Mouse (Mus musculus) erythroblast, embryonic 14.5 days (primary cell): ENCODE results near the gene B3gat2. TPM values are rescaled to one million over a fixed set of nuclear protein-coding genes. Genes with fewer than 3 reads are reported as not detected.

ENCODE experiments used
- H3K27me3 ChIP-seq: 2 replicates; pipeline ENCODE4 v1.6.1; 2012; ENCODE audit warnings: inconsistent platforms; ENCODE audit not compliant: control insufficient read depth
- H3K36me3 ChIP-seq: 2 replicates; pipeline ENCODE4 v1.6.1; 2012; ENCODE audit warnings: mild to moderate bottlenecking, inconsistent platforms; ENCODE audit not compliant: control insufficient read depth
- H3K4me1 ChIP-seq: 2 replicates; pipeline ENCODE4 v1.6.1; 2012; ENCODE audit warnings: inconsistent platforms; ENCODE audit not compliant: control insufficient read depth
- H3K4me3 ChIP-seq: replicated peaks from 2 replicates; pipeline ENCODE3; 2012; ENCODE audit warnings: moderate library complexity, mild to moderate bottlenecking, inconsistent platforms
- H3K9me3 ChIP-seq: 2 replicates; pipeline ENCODE4 v1.6.1; 2012; ENCODE audit warnings: low read length, inconsistent platforms, mixed read lengths; ENCODE audit not compliant: control insufficient read depth
- GATA1 ChIP-seq: IDR thresholded peaks from 2 replicates; pipeline ENCODE4 v1.6.1; 2012; ENCODE audit warnings: low read length, inconsistent platforms, mixed read lengths
- TAL1 ChIP-seq: IDR thresholded peaks from 3 replicates; pipeline ENCODE4 v1.6.1; 2012; ENCODE audit warnings: low read length, inconsistent platforms, mixed read lengths
- polyA plus RNA-seq: library from polyadenylated mRNA; stranded (reverse); fragments of >175 nt; gene quantifications from 2 replicates; pipeline ENCODE4 v1.2.3, GENCODE M21; 2012

The B3gat2 gene
- polyA plus RNA-seq, 1 experiment = 0.01 TPM

GRCm38 (mm10) chr1:23860944-23861343 lies 99.4 kb downstream of the B3gat2 start:
- Histone ChIP-seq H3K4me1 (no peaks in the 10 kb centered on the region), H3K4me3 (no peak overlapping the region), H3K36me3 (peaks cover 56% of the 10 kb centered on the region), H3K9me3 (no peaks in the 10 kb centered on the region), H3K27me3 (no peaks in the 10 kb centered on the region)
- TF ChIP-seq GATA1 (no peak), TAL1 (no peak)

GRCm38 (mm10) chr1:23865566-23865965 lies 104.0 kb downstream of the B3gat2 start:
- H3K4me3 ChIP-seq = no peak overlapping the region
- TF ChIP-seq TAL1 (no peak), GATA1 (no peak)
- no peaks in the 10 kb centered on the region for H3K4me1 ChIP-seq
- H3K27me3 ChIP-seq = no peaks in the 10 kb centered on the region
- peaks cover 38% of the 10 kb centered on the region for H3K36me3 ChIP-seq
- no peaks in the 10 kb centered on the region for H3K9me3 ChIP-seq

DNA sequence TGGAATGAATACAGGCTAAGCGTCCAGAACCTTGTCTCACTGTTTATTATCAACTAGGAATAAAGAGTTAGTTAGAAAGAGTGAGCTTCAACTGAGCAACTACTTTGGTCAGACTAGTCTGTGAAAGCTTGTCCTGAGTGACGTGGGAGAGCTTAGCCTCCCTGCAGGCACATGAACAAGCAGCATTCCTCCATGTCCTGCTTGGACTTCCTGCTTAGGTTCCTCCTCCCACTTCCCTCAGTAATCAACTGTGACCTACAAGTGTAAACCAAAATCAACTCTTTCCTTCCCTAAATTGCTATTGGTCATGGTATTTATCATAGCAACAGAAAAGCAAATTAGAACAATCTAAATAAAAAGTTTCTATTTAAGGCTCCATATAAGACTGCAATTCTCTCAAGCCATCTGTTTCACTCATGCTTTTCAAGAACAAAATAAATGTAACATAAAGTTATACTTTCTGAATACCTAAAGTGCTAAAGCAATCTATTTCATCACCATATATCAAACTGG lies 105.9 kb downstream of the B3gat2 start:
- no peak overlapping the region for H3K4me3 ChIP-seq
- H3K4me1 ChIP-seq = no peaks in the 10 kb centered on the region
- H3K27me3 ChIP-seq = no peaks in the 10 kb centered on the region
- H3K9me3 ChIP-seq = no peaks in the 10 kb centered on the region
- TF ChIP-seq GATA1 (no peak), TAL1 (no peak)
- peaks cover 46% of the 10 kb centered on the region for H3K36me3 ChIP-seq

DNA sequence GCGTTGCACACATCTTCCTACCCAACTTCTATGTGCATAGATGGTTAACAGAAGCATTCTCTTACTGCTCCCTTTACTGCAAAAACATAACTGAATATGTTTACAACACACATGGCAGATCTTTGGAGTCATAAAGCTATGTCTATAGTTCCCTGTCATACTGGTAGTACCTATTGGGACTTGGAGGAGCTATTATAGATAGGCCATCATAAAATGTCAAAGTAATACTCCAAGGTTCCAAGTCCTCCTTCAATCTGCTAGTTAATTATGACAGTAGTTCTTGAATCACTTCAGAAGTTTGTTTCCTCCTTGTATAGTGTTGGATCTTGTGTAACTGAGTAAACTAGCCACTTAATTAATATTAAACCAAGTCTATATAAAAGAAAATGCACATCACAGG lies 110.6 kb downstream of the B3gat2 start:
- no peaks in the 10 kb centered on the region for H3K27me3 ChIP-seq
- no peak overlapping the region for H3K4me3 ChIP-seq
- no peaks in the 10 kb centered on the region for H3K9me3 ChIP-seq
- no peaks in the 10 kb centered on the region for H3K4me1 ChIP-seq
- H3K36me3 ChIP-seq = peaks cover 64% of the 10 kb centered on the region
- no peak for TF ChIP-seq GATA1
- no peak for TF ChIP-seq TAL1

- Histone ChIP-seq H3K27me3 (no peaks in the 10 kb centered on the region), H3K9me3 (no peaks in the 10 kb centered on the region)
- TF ChIP-seq TAL1 = no peak
Measured at GRCm38 (mm10) chr1:23882681-23883080, 121.1 kb downstream of the B3gat2 start.

GRCm38 (mm10) chr1:23884087-23884668 lies 122.6 kb downstream of the B3gat2 start:
- Histone ChIP-seq H3K27me3 (no peaks in the 10 kb centered on the region), H3K4me1 (peaks cover 11% of the 10 kb centered on the region), H3K4me3 (no peak overlapping the region), H3K36me3 (no peaks in the 10 kb centered on the region; the same call in 1 of the 2 replicates), H3K9me3 (no peaks in the 10 kb centered on the region)
- TF ChIP-seq GATA1 (no peak), TAL1 (no peak)

More at GRCm38 (mm10) chr1:23882681-23883080, 121.1 kb downstream of the B3gat2 start:
- Histone ChIP-seq H3K4me1 (peaks cover 11% of the 10 kb centered on the region), H3K36me3 (no peaks in the 10 kb centered on the region; the same call in 1 of the 2 replicates), H3K4me3 (no peak overlapping the region)

GRCm38 (mm10) chr1:23884914-23885313 lies 123.4 kb downstream of the B3gat2 start:
- TF ChIP-seq GATA1 (no peak), TAL1 (no peak)
- Histone ChIP-seq H3K4me3 (no peak overlapping the region), H3K36me3 (no peaks in the 10 kb centered on the region; the same call in 1 of the 2 replicates), H3K9me3 (no peaks in the 10 kb centered on the region), H3K27me3 (no peaks in the 10 kb centered on the region), H3K4me1 (peaks cover 11% of the 10 kb centered on the region)

DNA sequence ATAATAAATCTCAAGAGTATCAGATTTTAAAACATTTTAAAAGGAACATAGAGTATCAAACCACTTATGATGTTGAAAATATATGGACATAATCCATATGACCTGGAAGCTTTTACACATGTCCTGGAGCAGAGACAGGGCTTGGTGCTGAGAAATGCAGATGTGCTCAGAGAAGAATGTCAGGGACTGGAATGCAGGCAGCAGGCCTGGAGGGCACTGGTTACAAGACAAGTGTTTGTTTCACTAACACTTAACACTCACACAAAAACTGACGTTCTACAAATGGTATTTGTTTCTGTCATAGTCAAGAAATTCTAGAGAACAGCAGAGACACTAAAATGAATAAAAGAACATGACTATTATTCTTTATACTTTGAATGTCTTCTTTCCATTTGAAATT lies 130.5 kb downstream of the B3gat2 start:
- H3K9me3 ChIP-seq = no peaks in the 10 kb centered on the region
- H3K36me3 ChIP-seq = peaks cover 16% of the 10 kb centered on the region
- H3K4me3 ChIP-seq = no peak overlapping the region
- TF ChIP-seq GATA1 (no peak), TAL1 (no peak)
- H3K4me1 ChIP-seq = peaks cover 2% of the 10 kb centered on the region
- H3K27me3 ChIP-seq = no peaks in the 10 kb centered on the region

Other genes starting within 250 kb of the B3gat2 start
- gene Smap1, start 160.6 kb downstream of the B3gat2 start, polyA plus RNA-seq = 4.5 and 4.8 TPM in 2 replicates
- not detected in 2 replicates for gene Sdhaf4, start 243.9 kb downstream of the B3gat2 start, polyA plus RNA-seq